Mouse (Mus musculus) thymus, adult 2 months (tissue): ENCODE results near the gene Creb5.

Experiments used
- CTCF ChIP-seq: fragments of 200-500 bp; IDR thresholded peaks from 2 replicates; pipeline ENCODE4 v1.5.1; 2012; ENCODE audit warnings: mild to moderate bottlenecking, control low read depth, low read length, moderate library complexity, borderline replicate concordance; ENCODE audit not compliant: control insufficient read depth, poor library complexity, insufficient read depth; ENCODE audit errors: extremely low read depth
- POLR2A ChIP-seq: fragments of 200-500 bp; IDR thresholded peaks from 2 replicates; pipeline ENCODE4 v1.6.1; 2012; ENCODE audit warnings: mild to moderate bottlenecking, low read length, control low read depth, moderate library complexity; ENCODE audit not compliant: control insufficient read depth, poor library complexity, insufficient read depth; ENCODE audit errors: extremely low read depth

GRCm38 (mm10) chr6:53541798-53542197 lies 254.7 kb downstream of the Creb5 start:
- TF ChIP-seq CTCF, result no peak
- no peak for TF ChIP-seq POLR2A
